Mouse (Mus musculus) cerebellum, postnatal 10 days (tissue): ENCODE results near the gene Neurl1b.

ENCODE experiments used
- DNase-seq, 2 experiments: peaks; one replicate each; pipeline ENCODE4 v3.0.0; 2021; ENCODE audit warnings: mixed read lengths in 2 of 2

Neurl1b gene

DNA sequence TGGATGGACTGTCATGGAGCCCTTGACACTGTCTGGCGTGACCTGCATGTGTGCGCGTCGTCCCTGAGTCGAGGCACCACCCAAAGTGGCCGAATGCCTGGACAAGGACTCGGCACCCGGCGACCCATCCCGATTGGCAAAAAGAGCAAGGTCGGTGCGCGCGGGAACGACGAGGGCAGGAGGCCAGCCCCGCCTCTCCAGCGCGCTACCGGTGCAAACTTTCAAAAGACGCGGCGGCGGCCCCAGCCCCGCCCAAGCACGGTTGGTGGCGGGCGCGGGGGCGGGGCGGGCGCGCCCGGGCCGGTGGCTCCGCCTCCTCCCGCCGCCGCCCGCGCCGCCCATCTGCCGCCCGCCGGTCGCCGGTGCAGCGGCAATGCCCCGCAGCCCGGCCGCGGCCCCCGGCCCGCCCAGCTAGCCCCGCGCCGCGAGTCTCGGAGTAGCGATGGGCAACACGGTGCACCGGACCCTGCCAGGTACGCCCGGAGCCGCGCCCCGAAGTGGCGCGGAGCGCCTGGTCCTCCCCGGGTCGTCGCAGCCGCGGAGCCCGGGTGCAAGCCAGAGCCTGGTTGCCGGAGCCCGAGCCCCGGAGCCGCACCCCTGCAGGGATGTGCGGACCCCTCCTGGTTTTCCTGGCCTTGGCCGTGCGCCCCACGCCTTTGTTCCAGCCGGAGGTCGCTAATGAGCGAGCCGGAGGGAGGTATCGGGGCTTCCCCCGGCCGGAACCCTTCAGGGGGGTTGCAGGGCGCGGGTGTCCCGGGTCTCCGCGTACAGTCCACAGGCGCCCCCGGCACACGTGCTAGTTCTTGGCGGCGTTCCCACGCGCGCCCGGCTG, at the start of gene Neurl1b:
Gene Neurl1b, plus strand, starts transcription at position 307 of the 832 bp plus-strand sequence.
- DNase-seq, result peak; percentile 77 to 80

GRCm38 (mm10) chr17:26366792-26367191, 47.8 kb upstream of the Neurl1b start:
- no peak for DNase-seq

DNA sequence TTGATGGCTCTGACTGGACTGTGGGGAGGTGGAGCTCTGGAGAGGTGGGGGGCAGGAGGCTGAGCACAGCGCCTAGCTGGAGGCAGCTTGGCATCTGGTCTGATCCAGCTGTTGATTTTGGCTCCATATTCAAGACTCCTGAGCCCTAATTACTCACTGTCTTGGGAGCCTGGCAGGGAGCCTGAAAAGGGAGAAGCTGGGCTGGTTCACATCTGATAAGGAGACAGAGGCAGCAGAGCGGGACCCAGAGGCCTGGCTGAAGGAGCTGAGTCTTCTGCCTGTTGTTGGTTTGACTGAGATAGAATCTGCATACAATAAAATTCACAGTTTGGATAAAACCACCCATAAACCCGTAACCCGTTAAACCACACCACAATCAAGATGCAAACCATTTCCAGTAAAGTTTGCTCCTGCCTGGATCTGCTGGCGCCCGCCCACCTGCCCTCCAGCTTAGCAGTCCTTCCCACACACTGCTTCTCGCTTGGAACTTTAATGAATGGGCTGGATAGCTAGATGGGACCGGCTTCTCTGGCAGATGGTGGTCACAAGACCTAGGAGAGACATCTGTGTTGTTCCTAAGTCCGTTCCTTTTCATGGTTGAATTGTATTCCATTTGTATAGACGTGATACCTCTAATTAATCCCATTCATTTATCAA, 46.2 kb upstream of the Neurl1b start:
- peak in 1 of 2 experiments; percentile 68 for DNase-seq

- peak; percentile 77 to 83 for DNase-seq
Observed at GRCm38 (mm10) chr17:26370521-26371245, 43.9 kb upstream of the Neurl1b start.

- DNase-seq, result no peak
Observed at GRCm38 (mm10) chr17:26371246-26371535, 43.4 kb upstream of the Neurl1b start.

- DNase-seq, result peak; percentile 84 to 88
Observed at GRCm38 (mm10) chr17:26373211-26373610, 41.4 kb upstream of the Neurl1b start.

DNA sequence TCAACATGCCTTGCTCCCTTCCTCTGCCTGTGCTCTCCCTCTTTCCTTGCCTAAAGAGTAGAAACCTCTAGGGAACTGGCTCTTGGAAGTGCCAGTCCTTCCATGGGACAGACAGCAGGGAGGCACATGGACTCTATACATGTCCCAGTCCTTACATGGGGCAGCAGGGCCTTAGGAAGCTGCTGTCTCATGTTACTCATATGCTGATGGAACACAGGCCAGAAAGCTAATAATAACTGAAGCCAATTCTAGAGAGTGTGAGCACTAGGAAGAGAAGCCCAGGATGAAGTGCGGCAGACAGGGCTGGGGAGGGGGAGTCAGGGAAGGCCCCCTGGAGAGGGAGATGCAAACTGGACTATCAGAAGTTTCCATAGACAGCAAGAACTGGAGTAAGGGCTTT, 38.2 kb upstream of the Neurl1b start:
- DNase-seq, result no peak

DNA sequence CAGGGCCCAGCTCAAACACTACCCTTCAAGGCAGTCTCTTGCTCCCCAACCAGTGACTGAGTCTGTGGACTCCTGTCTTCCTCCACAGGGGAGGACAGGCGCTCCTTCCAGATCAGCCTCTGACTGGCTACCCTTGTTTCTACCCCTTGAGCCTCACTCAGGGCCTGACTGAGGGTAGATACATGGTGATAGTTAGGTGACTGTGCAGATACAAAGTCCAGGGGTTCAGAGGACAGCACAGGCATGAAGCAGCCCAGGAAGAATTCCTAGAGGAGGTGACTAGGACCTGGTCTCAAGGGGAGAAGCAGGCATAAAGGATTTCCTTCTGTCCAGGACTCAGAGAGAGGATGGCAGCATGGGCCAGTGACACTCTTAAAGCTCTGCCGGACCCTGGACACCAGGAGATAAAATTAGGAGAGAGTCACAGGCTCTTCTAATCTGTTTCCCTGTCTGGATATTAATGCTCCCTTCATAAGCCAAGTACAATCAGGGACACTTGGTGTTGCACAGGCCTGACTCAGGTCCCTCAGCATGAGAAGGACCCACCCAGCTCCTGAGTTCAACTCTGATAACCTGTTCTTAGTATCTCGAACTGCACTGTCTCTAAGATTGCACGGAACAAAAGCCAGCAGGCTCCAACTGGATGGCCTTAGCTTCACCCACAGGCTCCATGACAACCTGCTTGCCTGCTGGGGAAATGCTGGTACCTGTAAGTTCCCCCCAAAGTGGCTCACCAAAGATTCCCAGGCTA, 37.5 kb upstream of the Neurl1b start:
- DNase-seq, result no peak

GRCm38 (mm10) chr17:26380280-26380985, 34.2 kb upstream of the Neurl1b start:
- no peak for DNase-seq

- peak in 1 of 2 experiments; percentile 56 for DNase-seq
Observed at GRCm38 (mm10) chr17:26380986-26381446, 33.6 kb upstream of the Neurl1b start.

DNA sequence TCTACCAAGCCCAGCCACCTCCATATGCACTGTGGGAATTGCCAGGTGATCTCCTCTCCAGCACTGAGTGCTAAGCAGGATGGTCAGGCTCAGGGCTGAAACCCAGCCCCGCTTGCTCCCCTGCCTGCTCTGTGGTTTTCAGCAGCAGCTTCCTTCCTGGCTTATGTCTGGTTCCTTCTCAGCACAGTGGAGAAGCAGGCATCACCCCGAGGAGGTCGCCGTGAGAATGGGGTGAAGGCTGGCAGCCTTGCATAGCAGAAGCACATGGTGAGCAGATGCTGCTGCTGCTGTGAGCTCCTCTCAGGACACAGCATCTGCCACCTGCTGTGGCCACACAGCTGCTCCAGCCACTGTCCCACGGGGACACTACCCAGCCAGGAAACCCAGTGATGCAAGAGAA, 33.0 kb upstream of the Neurl1b start:
- no peak for DNase-seq

- no peak for DNase-seq
Observed at GRCm38 (mm10) chr17:26382176-26382575, 32.5 kb upstream of the Neurl1b start.

GRCm38 (mm10) chr17:26382687-26383086, 31.9 kb upstream of the Neurl1b start:
- no peak for DNase-seq

- no peak for DNase-seq
Observed at GRCm38 (mm10) chr17:26384111-26384510, 30.5 kb upstream of the Neurl1b start.

GRCm38 (mm10) chr17:26385252-26386130, 29.1 kb upstream of the Neurl1b start:
- DNase-seq, result peak; percentile 65 to 66

GRCm38 (mm10) chr17:26386131-26386481, 28.5 kb upstream of the Neurl1b start:
- DNase-seq, result peak; percentile 59 to 64

- DNase-seq, result no peak
Observed at GRCm38 (mm10) chr17:26388106-26388505, 26.5 kb upstream of the Neurl1b start.

DNA sequence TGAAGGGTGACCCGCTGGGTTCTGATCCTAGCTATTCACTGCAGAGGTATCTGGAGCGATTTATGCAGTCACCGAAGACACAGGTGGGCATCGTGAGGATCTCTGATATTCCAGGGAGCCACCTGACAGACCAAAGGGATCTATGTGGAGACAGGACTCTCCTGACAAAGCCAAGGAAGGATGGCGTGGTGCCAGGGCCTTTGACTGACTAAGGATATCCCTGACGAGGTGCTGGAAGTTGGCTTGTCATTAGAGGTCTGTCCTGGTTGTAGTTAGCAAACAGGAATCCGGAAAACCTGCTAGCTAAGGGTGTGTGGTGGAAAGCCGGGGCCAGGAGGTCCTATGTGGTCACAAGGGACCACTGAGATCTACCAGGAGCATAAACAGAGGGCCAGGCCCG, 25.4 kb upstream of the Neurl1b start:
- DNase-seq, result peak; percentile 56 to 58

GRCm38 (mm10) chr17:26390666-26391065, 24.0 kb upstream of the Neurl1b start:
- DNase-seq, result no peak

GRCm38 (mm10) chr17:26392355-26392754, 22.3 kb upstream of the Neurl1b start:
- DNase-seq, result peak; percentile 74 to 84

DNA sequence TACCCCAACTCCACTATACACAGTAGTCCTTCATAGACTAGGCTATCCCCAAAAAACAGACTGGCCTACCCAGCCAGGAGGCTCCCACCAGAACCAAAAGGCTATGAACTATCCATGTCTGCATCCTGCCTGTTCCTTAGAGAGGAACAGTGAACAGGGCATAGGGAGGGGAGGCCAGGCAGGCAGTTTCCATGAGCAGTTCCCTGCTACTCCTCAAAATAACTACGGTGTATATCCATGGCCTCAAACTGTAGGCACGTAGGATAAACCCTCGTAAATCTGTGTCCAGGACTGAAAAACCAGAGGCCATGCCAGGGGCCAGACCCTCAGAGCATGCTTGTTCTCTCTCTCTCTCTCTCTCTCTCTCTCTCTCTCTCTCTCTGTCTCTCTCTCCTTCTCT, 17.9 kb upstream of the Neurl1b start:
- no peak for DNase-seq
